Mouse (Mus musculus) embryonic fibroblast, embryonic 13.5 days (primary cell): ENCODE results near the gene Ldhc.
A peak's percentile ranks its signal among the peaks of the same experiment; 100 is the strongest.

ENCODE experiments used
- CTCF ChIP-seq: IDR thresholded peaks from 2 replicates; pipeline ENCODE4 v1.5.1; 2011; ENCODE audit warnings: mild to moderate bottlenecking, control low read depth, low read length, moderate library complexity, borderline replicate concordance; ENCODE audit not compliant: insufficient read depth
- POLR2A ChIP-seq: IDR thresholded peaks from 2 replicates; pipeline ENCODE4 v1.6.1; 2011; ENCODE audit warnings: low read depth, mild to moderate bottlenecking, control low read depth, low read length, moderate library complexity

GRCm38 (mm10) chr7:46845978-46846485 lies 15.0 kb upstream of the Ldhc start:
- TF ChIP-seq CTCF (no peak), POLR2A (peak; percentile 32; the same call in 1 of the 2 replicates)
